In the genomic region with DNA sequence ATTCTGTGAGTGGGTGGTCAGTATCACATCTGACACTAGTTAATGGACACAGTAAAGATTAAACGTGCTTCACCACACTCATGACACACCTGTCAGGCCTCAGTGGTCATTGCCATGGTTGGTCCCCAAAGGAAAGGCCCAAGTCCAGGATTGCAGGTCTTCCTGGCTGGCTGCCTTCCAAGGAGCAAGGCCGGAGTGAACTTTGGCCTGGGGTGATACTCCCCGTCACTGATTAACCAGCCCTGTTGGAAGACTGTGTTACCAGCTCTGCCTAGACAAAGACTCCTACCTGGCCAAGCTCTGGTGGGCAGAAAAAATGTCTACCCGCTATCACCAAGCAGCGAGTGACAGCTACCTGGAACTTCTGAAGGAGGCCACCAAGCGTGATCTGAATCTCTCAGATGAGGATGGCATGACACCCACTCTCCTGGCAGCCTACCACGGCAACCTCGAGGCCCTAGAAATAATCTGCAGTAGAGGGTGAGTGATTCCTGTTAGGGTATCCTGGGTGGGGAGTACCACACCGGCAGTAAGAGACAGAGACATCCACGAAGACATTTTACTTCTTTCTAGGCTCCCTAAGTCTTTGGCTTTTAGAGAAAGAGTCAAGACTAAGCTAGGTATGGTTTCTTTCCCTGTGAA, we compare ENCODE assay signal across 18 mouse cellular contexts. TPM values are rescaled to one million over a fixed set of nuclear protein-coding genes. Genes with fewer than 3 reads are reported as not detected.
DNase-seq lines count a peak whose midpoint lies in the region; ATAC-seq and TF ChIP-seq lines count a peak whose summit lies in the region.
"Had no signal": no experiment of that assay in that cellular context is flagged by ENCODE, and none has a peak within 500 bp of the region (broad histone marks: within the 10 kb centered on the region; RNA-seq: fewer than 3 reads in every experiment).

A gene (plus strand): TSS at position 256 of the 642 bp plus-strand sequence.

- no peaks in the 10 kb centered on the region for H3K4me1 ChIP-seq in kidney, postnatal 0 days (replicated peaks; ENCODE audit: insufficient read depth, low read length)
- H3K4me1 ChIP-seq in liver, embryonic 12.5 days: no peaks in the 10 kb centered on the region
- no peaks in the 10 kb centered on the region for H3K4me1 ChIP-seq in stomach, postnatal 0 days (replicated peaks; ENCODE audit: control insufficient read depth, insufficient read depth)
- H3K4me1 ChIP-seq in hindbrain, postnatal 0 days (ENCODE audit: insufficient read depth, low read length): no peaks in the 10 kb centered on the region
- H3K4me1 ChIP-seq: forebrain, embryonic 10.5 days; midbrain, embryonic 13.5 days had no signal

- H3K9me3 ChIP-seq in kidney, postnatal 0 days (replicated peaks; ENCODE audit: low read length): no peaks in the 10 kb centered on the region
- H3K9me3 ChIP-seq in liver, embryonic 12.5 days (replicated peaks): no peaks in the 10 kb centered on the region
- H3K9me3 ChIP-seq in stomach, postnatal 0 days (ENCODE audit: control insufficient read depth, low read length): no peaks in the 10 kb centered on the region
- H3K9me3 ChIP-seq in hindbrain, postnatal 0 days (ENCODE audit: low read length): no peaks in the 10 kb centered on the region
- H3K9me3 ChIP-seq: forebrain, embryonic 10.5 days; midbrain, embryonic 13.5 days had no signal

- no peaks in the 10 kb centered on the region for H3K36me3 ChIP-seq in kidney, postnatal 0 days (ENCODE audit: insufficient read depth, low read length)
- H3K36me3 ChIP-seq in liver, embryonic 12.5 days: no peaks in the 10 kb centered on the region
- H3K36me3 ChIP-seq in stomach, postnatal 0 days (ENCODE audit: control insufficient read depth, insufficient read depth, low read length): no peaks in the 10 kb centered on the region
- no peaks in the 10 kb centered on the region for H3K36me3 ChIP-seq in hindbrain, postnatal 0 days (ENCODE audit: insufficient read depth, low read length)
- H3K36me3 ChIP-seq: forebrain, embryonic 10.5 days; midbrain, embryonic 13.5 days had no signal

- H3K4me2 ChIP-seq in kidney, postnatal 0 days (ENCODE audit: low read length): peak within 1 kb of the TSS; percentile 30
- peak within 1 kb of the TSS; percentile 43 for H3K4me2 ChIP-seq in liver, embryonic 12.5 days
- H3K4me2 ChIP-seq in stomach, postnatal 0 days (replicated peaks; ENCODE audit: low read depth): peak within 1 kb of the TSS; percentile 5; the same call in 1 of the 2 replicates
- no peak within 1 kb of the TSS for H3K4me2 ChIP-seq in hindbrain, postnatal 0 days (ENCODE audit: low read depth, low read length)
- H3K4me2 ChIP-seq: midbrain, embryonic 13.5 days had no signal

- TF ChIP-seq CTCF in layer of hippocampus, adult 2 months (conservative IDR thresholded peaks at IDR 0.05): no peak
- TF ChIP-seq CTCF in kidney, postnatal 0 days (IDR thresholded peaks at IDR 0.05; ENCODE audit: low read depth): no peak
- TF ChIP-seq CTCF in stomach, postnatal 0 days (IDR thresholded peaks at IDR 0.05; ENCODE audit: low read depth): no peak
- no peak for TF ChIP-seq CTCF in hindbrain, postnatal 0 days (IDR thresholded peaks at IDR 0.05; ENCODE audit: low read depth)
- no peak for TF ChIP-seq CTCF in gastrocnemius, adult 2 months (IDR thresholded peaks at IDR 0.05)

- H3K9ac ChIP-seq in kidney, postnatal 0 days (ENCODE audit: low read depth, low read length): no peak within 1 kb of the TSS
- no peak within 1 kb of the TSS for H3K9ac ChIP-seq in liver, embryonic 12.5 days
- no peak within 1 kb of the TSS for H3K9ac ChIP-seq in stomach, postnatal 0 days (ENCODE audit: low read length)
- no peak within 1 kb of the TSS for H3K9ac ChIP-seq in hindbrain, postnatal 0 days (replicated peaks; ENCODE audit: low read length)
- H3K9ac ChIP-seq: midbrain, embryonic 13.5 days had no signal

- H3K27ac ChIP-seq in layer of hippocampus, adult 2 months: peak within 1 kb of the TSS; percentile 69
- peak within 1 kb of the TSS; percentile 19; the same call in 1 of the 2 replicates for H3K27ac ChIP-seq in kidney, postnatal 0 days
- no peak within 1 kb of the TSS for H3K27ac ChIP-seq in liver, embryonic 12.5 days
- no peak within 1 kb of the TSS; the same call in 1 of the 2 replicates for H3K27ac ChIP-seq in stomach, postnatal 0 days (replicated peaks)
- H3K27ac ChIP-seq in hindbrain, postnatal 0 days: no peak within 1 kb of the TSS
- no peak within 1 kb of the TSS for H3K27ac ChIP-seq in gastrocnemius, adult 2 months
- H3K27ac ChIP-seq: forebrain, embryonic 10.5 days; left cerebral cortex, adult 2 months; midbrain, embryonic 13.5 days had no signal

- no peak for TF ChIP-seq EP300 in stomach, postnatal 0 days (optimal IDR thresholded peaks at IDR 0.05)

- DNase-seq in layer of hippocampus, adult 2 months (ENCODE audit: low spot score in 2 of 2): no peak
- DNase-seq in layer of hippocampus, adult 9-11 months: no peak
- no peak for DNase-seq in kidney, postnatal 0 days (ENCODE audit: low spot score)
- peak; percentile 76 for DNase-seq in stomach, postnatal 0 days (ENCODE audit: low spot score)
- DNase-seq in hindbrain, postnatal 0 days (ENCODE audit: low spot score): no peak
- no peak for DNase-seq in gastrocnemius, adult 2 months
- DNase-seq: adrenal gland, postnatal 25 days; B cell, adult 2 months; cerebellum, postnatal 14 days; heart, postnatal 14 days; lung, postnatal 4 days had no signal

- ATAC-seq in kidney, postnatal 0 days (replicated peaks; ENCODE audit: low FRiP score, low read depth): peak; percentile 96
- peak; percentile 66 for ATAC-seq in liver, embryonic 12.5 days
- ATAC-seq in stomach, postnatal 0 days (ENCODE audit: low FRiP score, low TSS enrichment): peak; percentile 93
- no peak for ATAC-seq in hindbrain, postnatal 0 days
- no peak for ATAC-seq in megakaryocyte progenitor cell, adult 5-6 weeks (replicated peaks; ENCODE audit: poor library complexity)
- ATAC-seq: inflammation-experienced regulatory T-cells, adult 6 months; midbrain, embryonic 13.5 days had no signal

- no peak within 1 kb of the TSS for H3K4me3 ChIP-seq in layer of hippocampus, adult 2 months
- H3K4me3 ChIP-seq in kidney, postnatal 0 days (replicated peaks; ENCODE audit: low read depth, low read length): peak within 1 kb of the TSS; percentile 0
- H3K4me3 ChIP-seq in liver, embryonic 12.5 days: peak within 1 kb of the TSS; percentile 24
- H3K4me3 ChIP-seq in stomach, postnatal 0 days (ENCODE audit: low read depth, low read length): no peak within 1 kb of the TSS
- H3K4me3 ChIP-seq in hindbrain, postnatal 0 days (ENCODE audit: low read length): no peak within 1 kb of the TSS
- no peak within 1 kb of the TSS for H3K4me3 ChIP-seq in gastrocnemius, adult 2 months
- H3K4me3 ChIP-seq: forebrain, embryonic 10.5 days; left cerebral cortex, adult 2 months; midbrain, embryonic 13.5 days had no signal

- WGBS in kidney, postnatal 0 days: 57% methylated on average over 10 of the region's 10 CpGs
- WGBS in liver, embryonic 12.5 days (ENCODE audit: insufficient replicate concordance): 62% methylated on average over 10 of the region's 10 CpGs
- WGBS in stomach, postnatal 0 days: 73% methylated on average over 10 of the region's 10 CpGs
- WGBS in hindbrain, postnatal 0 days: 87% methylated on average over 10 of the region's 10 CpGs

- no peaks in the 10 kb centered on the region for H3K27me3 ChIP-seq in kidney, postnatal 0 days (ENCODE audit: insufficient read depth, low read length)
- H3K27me3 ChIP-seq in liver, embryonic 12.5 days (replicated peaks): no peaks in the 10 kb centered on the region
- no peaks in the 10 kb centered on the region for H3K27me3 ChIP-seq in stomach, postnatal 0 days (ENCODE audit: control insufficient read depth, insufficient read depth, low read length)
- no peaks in the 10 kb centered on the region for H3K27me3 ChIP-seq in hindbrain, postnatal 0 days (ENCODE audit: insufficient read depth, low read length)
- H3K27me3 ChIP-seq: midbrain, embryonic 13.5 days had no signal

- intact Hi-C loops in gastrocnemius, adult 2 months (cut with DNase I): no loop called here

RNA-seq across cellular contexts. Expression of the gene that starts here (rescaled TPM):
- under 1 TPM; 0.31 to 0.32 TPM for total RNA-seq in layer of hippocampus, adult 2 months (2021)
- 2.5 and 2.9 TPM in 2 replicates for polyA plus RNA-seq in kidney, postnatal 0 days (2015; fragmentation: Nextera tagmentation; extraction: Ambion mirVana)
- 1.2 and 1.3 TPM in 2 replicates for polyA plus RNA-seq in liver, embryonic 12.5 days (2016; fragmentation: Nextera tagmentation; extraction: Ambion mirVana)
- polyA plus RNA-seq in stomach, postnatal 0 days (2015; fragmentation: Nextera tagmentation; extraction: Ambion mirVana): 1.1 and 1.2 TPM in 2 replicates
- total RNA-seq in hindbrain, postnatal 0 days (2014; rRNA removed): not detected in 2 replicates
- polyA plus RNA-seq in hindbrain, postnatal 0 days (2015; fragmentation: Nextera tagmentation; extraction: Ambion mirVana): not detected in 2 replicates
- total RNA-seq in gastrocnemius, adult 2 months (2021): under 1 TPM; 0.10 to 0.11 TPM
- total RNA-seq in megakaryocyte progenitor cell, adult 5-6 weeks (2015): not detected in 2 replicates
- not detected in 2 replicates for total RNA-seq in megakaryocyte progenitor cell, adult 5-6 weeks (2017)
- polyA plus RNA-seq: embryonic facial prominence, embryonic 11.5 days; inflammation-experienced regulatory T-cells, adult 6 months; midbrain, embryonic 13.5 days had no signal

Comparison
In these comparisons a context has a peak if more than half of its experiments do, and no peak if none do; other contexts are left out.
1. H3K27ac ChIP-seq: peak in layer of hippocampus, adult 2 months (single experiment) and kidney, postnatal 0 days (single experiment); none in liver, embryonic 12.5 days (single experiment), stomach, postnatal 0 days (single experiment), hindbrain, postnatal 0 days (single experiment) and gastrocnemius, adult 2 months (single experiment).
2. H3K4me3 ChIP-seq: peak in kidney, postnatal 0 days (single experiment) and liver, embryonic 12.5 days (single experiment); none in layer of hippocampus, adult 2 months (single experiment), stomach, postnatal 0 days (single experiment), hindbrain, postnatal 0 days (single experiment) and gastrocnemius, adult 2 months (single experiment).
3. ATAC-seq: peak in kidney, postnatal 0 days (single experiment), liver, embryonic 12.5 days (single experiment) and stomach, postnatal 0 days (single experiment); none in hindbrain, postnatal 0 days (single experiment) and megakaryocyte progenitor cell, adult 5-6 weeks (single experiment).